Mouse (Mus musculus) embryonic facial prominence, embryonic 15.5 days (tissue): ENCODE results near the gene Sgms1. TPM values are rescaled to one million over a fixed set of nuclear protein-coding genes. Genes with fewer than 3 reads are reported as not detected.

ENCODE experiments used
- ATAC-seq: fragments of 200-750 bp; cut with Nextera tagmentation; 2 replicates; pipeline ENCODE4 v1.8.0; 2017; ENCODE audit warnings: low read depth, moderate TSS enrichment; ENCODE audit not compliant: insufficient number of reproducible peaks, low FRiP score, low TSS enrichment
- H3K27ac ChIP-seq: fragments of 300-500 bp; sonication (generic); replicated peaks from 2 replicates; pipeline ENCODE4 v1.5.1; 2015; ENCODE audit warnings: mild to moderate bottlenecking, inconsistent platforms
- H3K27me3 ChIP-seq: fragments of 300-500 bp; sonication (generic); 2 replicates; pipeline ENCODE4 v1.6.1; 2015; ENCODE audit warnings: inconsistent platforms
- H3K36me3 ChIP-seq: fragments of 300-500 bp; sonication (generic); 2 replicates; pipeline ENCODE4 v1.6.1; 2015; ENCODE audit warnings: mild to moderate bottlenecking, inconsistent platforms
- H3K4me1 ChIP-seq: fragments of 300-500 bp; sonication (generic); 2 replicates; pipeline ENCODE4 v1.6.1; 2015; ENCODE audit warnings: inconsistent platforms
- H3K4me2 ChIP-seq: fragments of 300-500 bp; sonication (generic); replicated peaks from 2 replicates; pipeline ENCODE4 v1.6.1; 2015; ENCODE audit warnings: mild to moderate bottlenecking, inconsistent platforms
- H3K4me3 ChIP-seq: fragments of 300-500 bp; sonication (generic); replicated peaks from 2 replicates; pipeline ENCODE4 v1.5.1; 2015; ENCODE audit warnings: mild to moderate bottlenecking, inconsistent platforms
- H3K9ac ChIP-seq: fragments of 300-500 bp; sonication (generic); 2 replicates; pipeline ENCODE4 v1.6.1; 2015; ENCODE audit warnings: inconsistent platforms
- H3K9me3 ChIP-seq: fragments of 300-500 bp; sonication (generic); replicated peaks from 2 replicates; pipeline ENCODE4 v1.6.1; 2016; ENCODE audit warnings: inconsistent platforms
- WGBS: fragments of 180-500 bp; shearing (Covaris S2); methylation state at CpG from one replicate; pipeline ENCODE4 v1.1.7; 2015; 5-methylcytosine and 5-hydroxymethylcytosine counted together
- polyA plus RNA-seq: library from polyadenylated mRNA; unstranded; fragments of >200 nt; fragmentation: Nextera tagmentation; extraction: Ambion mirVana; gene quantifications from 2 replicates; pipeline ENCODE4 v1.2.1, GENCODE M21; 2015

Sgms1 gene
- polyA plus RNA-seq, 1 experiment from 2014 or later, result 38.8 TPM

DNA sequence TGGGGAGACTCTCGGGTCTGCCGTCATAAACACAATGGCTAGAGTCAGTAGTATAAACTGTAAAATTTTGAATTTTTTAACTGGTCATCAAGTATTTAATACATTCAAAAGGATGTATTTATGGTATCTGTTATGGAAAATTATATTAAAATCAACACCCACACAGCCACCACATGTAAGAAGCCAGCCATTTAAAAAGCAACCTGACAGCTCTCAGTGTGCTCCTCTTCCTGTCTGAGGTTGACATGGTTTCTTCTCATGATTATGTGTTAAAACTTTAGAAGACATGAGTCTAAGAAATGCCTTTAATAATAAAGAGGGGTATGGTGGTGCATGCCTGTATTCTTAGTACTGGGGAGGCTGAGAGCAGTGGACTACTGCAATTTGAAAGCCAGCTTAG, 172.8 kb downstream of the Sgms1 start:
- 89% methylated on average over 2 of the region's 2 CpGs for WGBS
- H3K4me2 ChIP-seq, result no peak overlapping the region
- H3K9me3 ChIP-seq, result no peaks in the 10 kb centered on the region
- H3K9ac ChIP-seq, result no peak overlapping the region
- H3K4me3 ChIP-seq, result no peak overlapping the region
- no peak overlapping the region for H3K27ac ChIP-seq
- no peak for ATAC-seq
- H3K36me3 ChIP-seq, result no peaks in the 10 kb centered on the region
- no peaks in the 10 kb centered on the region for H3K4me1 ChIP-seq
- H3K27me3 ChIP-seq, result no peaks in the 10 kb centered on the region

- no peak for ATAC-seq
- H3K9me3 ChIP-seq, result no peaks in the 10 kb centered on the region
- WGBS, result 70% methylated on average over 12 of the region's 12 CpGs
- no peak overlapping the region for H3K4me2 ChIP-seq
- H3K36me3 ChIP-seq, result no peaks in the 10 kb centered on the region
- peaks cover 9% of the 10 kb centered on the region; the same call in 1 of the 2 replicates for H3K4me1 ChIP-seq
- no peak overlapping the region for H3K4me3 ChIP-seq
- no peaks in the 10 kb centered on the region for H3K27me3 ChIP-seq
- H3K27ac ChIP-seq, result no peak overlapping the region
- H3K9ac ChIP-seq, result no peak overlapping the region
Measured at GRCm38 (mm10) chr19:32214905-32215806, 174.4 kb downstream of the Sgms1 start.

DNA sequence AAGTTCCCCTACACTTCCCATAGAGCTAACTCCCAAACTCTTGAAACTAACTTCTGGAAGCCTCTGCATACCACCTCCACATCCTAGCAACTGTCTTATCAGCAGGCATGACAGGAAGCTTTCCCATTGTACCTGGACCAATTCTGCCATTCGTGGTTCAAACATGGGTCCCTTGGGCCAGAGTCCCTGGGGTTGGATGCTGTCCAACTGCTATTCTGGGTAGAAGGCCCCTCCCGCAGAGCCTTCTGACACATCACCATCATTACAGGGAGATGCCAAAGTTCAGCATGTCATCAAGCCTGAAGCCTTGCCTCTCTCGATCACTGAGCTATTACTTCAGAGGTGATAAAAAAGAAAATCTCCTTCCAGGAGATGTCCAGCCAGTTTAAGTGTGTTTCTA, 175.9 kb downstream of the Sgms1 start:
- H3K27ac ChIP-seq, result no peak overlapping the region
- ATAC-seq, result no peak
- no peak overlapping the region for H3K9ac ChIP-seq
- H3K4me2 ChIP-seq, result no peak overlapping the region
- H3K27me3 ChIP-seq, result no peaks in the 10 kb centered on the region
- H3K36me3 ChIP-seq, result no peaks in the 10 kb centered on the region
- peaks cover 17% of the 10 kb centered on the region; the same call in 1 of the 2 replicates for H3K4me1 ChIP-seq
- 76% methylated on average over 3 of the region's 3 CpGs for WGBS
- H3K4me3 ChIP-seq, result no peak overlapping the region
- H3K9me3 ChIP-seq, result no peaks in the 10 kb centered on the region

DNA sequence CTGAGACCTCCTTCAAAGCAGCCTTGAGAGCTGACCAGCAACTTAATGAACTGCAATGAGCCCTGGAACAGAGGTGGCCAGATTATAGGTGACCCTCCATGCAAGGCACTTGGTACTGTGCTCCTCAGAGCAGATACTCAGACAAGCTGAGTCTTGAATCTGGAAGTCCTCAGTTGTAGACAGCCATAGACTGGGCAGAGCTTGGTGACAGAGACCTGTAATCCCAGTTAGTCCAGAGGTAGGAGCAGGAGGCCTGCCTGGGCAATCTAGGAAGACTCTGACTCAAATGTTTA, 178.3 kb downstream of the Sgms1 start:
- Histone ChIP-seq H3K4me2 (peak overlapping the region; percentile 56), H3K9ac (no peak overlapping the region), H3K4me1 (peaks cover 17% of the 10 kb centered on the region; the same call in 1 of the 2 replicates), H3K27ac (peak overlapping the region; percentile 88), H3K27me3 (no peaks in the 10 kb centered on the region), H3K4me3 (peak overlapping the region; percentile 48), H3K36me3 (no peaks in the 10 kb centered on the region), H3K9me3 (no peaks in the 10 kb centered on the region)
- peak; percentile 31; the same call in 1 of the 2 replicates for ATAC-seq

DNA sequence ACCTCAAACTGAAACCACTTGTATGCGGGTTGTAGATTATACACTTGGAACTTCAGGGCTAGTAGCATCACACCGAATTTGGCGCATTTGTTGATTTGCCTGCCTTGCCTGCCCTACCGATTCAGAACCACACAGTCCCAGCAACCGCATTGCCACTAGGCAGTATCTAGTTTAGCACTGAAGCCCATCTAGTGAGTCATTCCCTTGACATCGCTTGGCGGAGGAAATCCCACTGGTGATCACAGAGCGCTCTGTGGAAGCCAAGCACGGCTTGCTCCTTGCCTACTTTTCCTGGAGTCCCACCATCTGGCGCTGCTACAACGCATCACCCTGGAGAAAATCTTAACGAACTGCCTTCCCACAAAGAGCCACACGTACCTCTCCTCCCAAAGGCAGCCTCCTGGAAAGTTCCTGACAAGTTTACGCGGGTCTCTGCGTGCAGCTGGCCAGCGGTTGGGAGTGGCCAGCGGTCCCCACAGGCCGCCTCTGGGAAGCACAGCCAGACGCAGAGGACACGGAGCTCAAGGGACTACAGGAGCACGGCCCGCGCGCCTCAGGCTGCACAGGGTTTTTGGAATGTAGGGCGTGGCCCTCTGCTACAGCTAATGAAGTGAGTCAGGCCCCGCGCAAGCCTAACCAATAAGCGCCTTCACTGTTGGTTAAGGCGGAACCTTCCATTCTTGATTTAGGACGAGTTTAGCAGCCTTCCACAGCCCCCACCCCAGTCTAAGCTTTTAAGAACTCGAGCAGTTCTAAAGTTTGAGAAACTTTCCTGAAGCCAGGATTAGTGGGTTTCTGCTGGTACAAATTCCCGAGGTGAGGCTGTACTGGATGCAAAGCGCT, 178.8 kb downstream of the Sgms1 start:
- Histone ChIP-seq H3K36me3 (no peaks in the 10 kb centered on the region), H3K27me3 (no peaks in the 10 kb centered on the region), H3K4me3 (peak overlapping the region; percentile 48), H3K27ac (peak overlapping the region; percentile 88), H3K4me1 (peaks cover 17% of the 10 kb centered on the region; the same call in 1 of the 2 replicates), H3K9me3 (no peaks in the 10 kb centered on the region), H3K4me2 (peak overlapping the region; percentile 56), H3K9ac (peak overlapping the region; percentile 39)
- ATAC-seq, result peak; percentile 96
- under 1% methylated on average over 34 of the region's 34 CpGs for WGBS

- H3K9me3 ChIP-seq, result no peaks in the 10 kb centered on the region
- no peak for ATAC-seq
- WGBS, result 4% methylated on average over 5 of the region's 5 CpGs
Measured at GRCm38 (mm10) chr19:32210099-32210449, 179.4 kb downstream of the Sgms1 start.

GRCm38 (mm10) chr19:32202131-32203114, 187.1 kb downstream of the Sgms1 start:
- Histone ChIP-seq H3K4me3 (no peak overlapping the region), H3K9me3 (no peaks in the 10 kb centered on the region), H3K4me1 (no peaks in the 10 kb centered on the region), H3K4me2 (no peak overlapping the region), H3K27me3 (no peaks in the 10 kb centered on the region), H3K9ac (no peak overlapping the region), H3K27ac (no peak overlapping the region), H3K36me3 (no peaks in the 10 kb centered on the region)
- no peak for ATAC-seq
- 78% methylated on average over 12 of the region's 12 CpGs for WGBS

More at GRCm38 (mm10) chr19:32210099-32210449, 179.4 kb downstream of the Sgms1 start:
- H3K27me3 ChIP-seq, result no peaks in the 10 kb centered on the region
- peak overlapping the region; percentile 48 for H3K4me3 ChIP-seq
- H3K4me1 ChIP-seq, result peaks cover 17% of the 10 kb centered on the region; the same call in 1 of the 2 replicates
- H3K9ac ChIP-seq, result peak overlapping the region; percentile 39
- H3K27ac ChIP-seq, result peak overlapping the region; percentile 88
- no peaks in the 10 kb centered on the region for H3K36me3 ChIP-seq
- peak overlapping the region; percentile 56 for H3K4me2 ChIP-seq

GRCm38 (mm10) chr19:32199861-32200574, 189.5 kb downstream of the Sgms1 start:
- H3K4me2 ChIP-seq, result no peak overlapping the region
- no peaks in the 10 kb centered on the region for H3K27me3 ChIP-seq
- H3K36me3 ChIP-seq, result no peaks in the 10 kb centered on the region
- 0 out of 2 replicates have a peak, but pooled peaks cover 3% of the 10 kb centered on the region for H3K4me1 ChIP-seq
- 88% methylated on average over 4 of the region's 4 CpGs for WGBS
- ATAC-seq, result no peak
- H3K9ac ChIP-seq, result no peak overlapping the region
- H3K27ac ChIP-seq, result no peak overlapping the region
- no peak overlapping the region for H3K4me3 ChIP-seq
- no peaks in the 10 kb centered on the region for H3K9me3 ChIP-seq

GRCm38 (mm10) chr19:32199133-32199532, 190.4 kb downstream of the Sgms1 start:
- Histone ChIP-seq H3K4me1 (0 out of 2 replicates have a peak, but pooled peaks cover 3% of the 10 kb centered on the region), H3K4me3 (no peak overlapping the region), H3K36me3 (no peaks in the 10 kb centered on the region), H3K9ac (no peak overlapping the region), H3K27ac (no peak overlapping the region), H3K9me3 (no peaks in the 10 kb centered on the region), H3K27me3 (no peaks in the 10 kb centered on the region), H3K4me2 (no peak overlapping the region)
- 97% methylated on average over 5 of the region's 5 CpGs for WGBS
- no peak for ATAC-seq

DNA sequence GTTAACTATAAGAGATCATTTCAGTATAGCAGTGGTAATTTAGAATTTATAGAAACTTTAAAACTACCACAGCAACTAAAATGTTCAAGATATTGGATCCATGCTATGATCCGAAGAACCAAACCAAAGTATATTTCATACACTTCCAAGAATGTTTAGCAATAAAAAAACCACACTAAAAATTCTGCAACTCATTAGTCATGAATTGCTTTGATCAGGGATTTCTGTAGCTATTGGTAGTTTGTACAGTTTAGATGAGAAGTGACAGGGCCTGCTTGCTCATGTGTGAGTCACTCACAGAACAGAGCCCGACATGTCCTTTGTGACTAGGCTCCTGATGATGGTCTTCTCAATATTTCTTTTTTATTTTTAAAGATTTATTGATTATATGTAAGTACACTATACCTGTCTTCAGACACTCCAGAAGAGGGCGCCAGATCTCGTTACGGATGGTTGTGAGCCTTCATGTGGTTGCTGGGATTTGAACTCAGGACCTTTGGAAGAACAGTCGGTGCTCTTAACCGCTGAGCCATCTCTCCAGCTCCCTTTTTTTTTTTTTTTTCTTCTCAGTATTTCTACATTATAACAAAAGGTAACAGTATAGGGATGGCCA, 190.9 kb downstream of the Sgms1 start:
- H3K27ac ChIP-seq, result no peak overlapping the region
- no peaks in the 10 kb centered on the region for H3K27me3 ChIP-seq
- no peaks in the 10 kb centered on the region for H3K9me3 ChIP-seq
- no peak overlapping the region for H3K9ac ChIP-seq
- H3K4me3 ChIP-seq, result no peak overlapping the region
- ATAC-seq, result no peak
- H3K4me1 ChIP-seq, result 0 out of 2 replicates have a peak, but pooled peaks cover 3% of the 10 kb centered on the region
- WGBS, result 86% methylated on average over 7 of the region's 7 CpGs
- no peak overlapping the region for H3K4me2 ChIP-seq
- no peaks in the 10 kb centered on the region for H3K36me3 ChIP-seq
